Mouse (Mus musculus) thymus, adult 2 months (tissue): Measurements from ENCODE around the gene Hs6st3. TPM values are rescaled to one million over a fixed set of nuclear protein-coding genes. Genes with fewer than 3 reads are reported as not detected.

Experiments
- DNase-seq: peaks from one replicate; pipeline ENCODE4 v3.0.0; 2021
- H3K27ac ChIP-seq: fragments of 200-500 bp; 2 replicates; pipeline ENCODE4 v1.5.1; 2012; ENCODE audit warnings: low read length, control low read depth; ENCODE audit not compliant: control insufficient read depth, insufficient read depth
- H3K27me3 ChIP-seq: fragments of 200-500 bp; 2 replicates; pipeline ENCODE4 v1.6.1; 2012; ENCODE audit warnings: mild to moderate bottlenecking, low read length, moderate library complexity, mixed read lengths; ENCODE audit not compliant: control insufficient read depth, insufficient read depth
- H3K36me3 ChIP-seq: fragments of 200-500 bp; 2 replicates; pipeline ENCODE4 v1.6.1; 2012; ENCODE audit warnings: mild to moderate bottlenecking, low read length, moderate library complexity; ENCODE audit not compliant: control insufficient read depth, insufficient read depth
- H3K4me1 ChIP-seq: fragments of 200-500 bp; replicated peaks from 2 replicates; pipeline ENCODE4 v1.6.1; 2012; ENCODE audit warnings: low read length; ENCODE audit not compliant: control insufficient read depth, insufficient read depth
- H3K4me3 ChIP-seq: fragments of 200-500 bp; 2 replicates; pipeline ENCODE4 v1.5.1; 2012; ENCODE audit warnings: mild to moderate bottlenecking, low read length, control low read depth, moderate library complexity; ENCODE audit not compliant: control insufficient read depth, insufficient read depth
- CTCF ChIP-seq: fragments of 200-500 bp; IDR thresholded peaks from 2 replicates; pipeline ENCODE4 v1.5.1; 2012; ENCODE audit warnings: mild to moderate bottlenecking, control low read depth, low read length, moderate library complexity, borderline replicate concordance; ENCODE audit not compliant: control insufficient read depth, poor library complexity, insufficient read depth; ENCODE audit errors: extremely low read depth
- POLR2A ChIP-seq: fragments of 200-500 bp; IDR thresholded peaks from 2 replicates; pipeline ENCODE4 v1.6.1; 2012; ENCODE audit warnings: mild to moderate bottlenecking, low read length, control low read depth, moderate library complexity; ENCODE audit not compliant: control insufficient read depth, poor library complexity, insufficient read depth; ENCODE audit errors: extremely low read depth
- WGBS: fragments of 180-500 bp; shearing (Covaris S2); methylation state at CpG from one replicate; pipeline ENCODE4 v1.1.7; 2018; 5-methylcytosine and 5-hydroxymethylcytosine counted together
- polyA plus RNA-seq: library from polyadenylated mRNA; depleted of rRNA; stranded (reverse); fragments of >200 nt; gene quantifications from 2 replicates; pipeline ENCODE4 v1.2.3, GENCODE M21; 2012

The Hs6st3 gene
- polyA plus RNA-seq, 1 experiment = 0.05 TPM

- Histone ChIP-seq H3K27ac (no peak overlapping the region), H3K4me3 (no peak overlapping the region), H3K36me3 (no peaks in the 10 kb centered on the region), H3K4me1 (no peaks in the 10 kb centered on the region), H3K27me3 (no peaks in the 10 kb centered on the region)
- no peak for DNase-seq
- TF ChIP-seq CTCF (no peak), POLR2A (no peak)
- 73% methylated on average over 6 of the region's 6 CpGs for WGBS
Observed at GRCm38 (mm10) chr14:119112558-119112957, 25.6 kb upstream of the Hs6st3 start.

DNA sequence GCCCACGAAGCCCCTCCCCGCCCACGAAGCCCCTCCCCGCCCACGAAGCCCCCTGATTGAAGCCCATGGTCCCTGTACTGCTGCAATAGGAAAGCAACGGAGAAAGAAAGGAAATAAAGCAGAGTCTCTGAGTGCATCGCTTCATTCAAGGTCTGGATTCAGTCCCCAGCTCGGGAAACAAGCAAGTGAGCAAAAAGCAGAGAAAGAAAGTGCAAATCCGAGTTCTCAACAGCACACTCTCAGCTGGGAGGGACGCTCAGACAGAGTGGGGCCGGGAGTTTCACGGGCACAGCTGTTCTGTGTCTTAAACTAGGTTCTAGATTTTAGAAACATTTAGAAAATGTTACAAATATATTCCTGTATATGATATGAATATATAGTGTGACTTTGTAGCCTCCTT, 14.6 kb upstream of the Hs6st3 start:
- H3K4me3 ChIP-seq = no peak overlapping the region

DNA sequence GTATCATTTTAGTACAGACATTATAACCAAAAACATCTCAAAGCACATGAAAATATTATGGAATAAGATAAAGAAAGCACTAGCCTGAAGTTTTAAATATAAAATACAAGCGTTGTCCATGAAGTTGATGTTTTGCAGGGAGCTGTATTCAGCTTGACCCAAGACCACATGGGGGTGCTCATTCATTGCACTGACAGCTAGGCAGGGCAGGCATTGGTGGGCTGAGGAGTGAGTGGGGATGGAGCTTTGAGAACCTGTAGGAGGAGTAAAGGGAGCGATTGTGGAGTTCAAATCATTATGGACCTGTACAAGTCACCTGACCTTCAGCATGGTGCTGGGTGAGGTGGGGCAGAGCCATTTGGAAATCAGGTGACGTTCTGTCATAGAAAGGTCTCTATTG, 14.1 kb upstream of the Hs6st3 start:
- H3K27ac ChIP-seq = no peak overlapping the region
- no peaks in the 10 kb centered on the region for H3K4me1 ChIP-seq
- TF ChIP-seq CTCF = no peak
- TF ChIP-seq POLR2A = no peak
- no peaks in the 10 kb centered on the region for H3K27me3 ChIP-seq
- WGBS = 47% methylated on average over 3 of the region's 3 CpGs
- H3K4me3 ChIP-seq = no peak overlapping the region
- H3K36me3 ChIP-seq = no peaks in the 10 kb centered on the region
- no peak for DNase-seq

More for the DNA sequence above, 14.6 kb upstream of the Hs6st3 start:
- WGBS = 10% methylated on average over 12 of the region's 12 CpGs
- TF ChIP-seq POLR2A (no peak), CTCF (no peak)
- DNase-seq = no peak
- Histone ChIP-seq H3K4me1 (no peaks in the 10 kb centered on the region), H3K27me3 (no peaks in the 10 kb centered on the region), H3K27ac (no peak overlapping the region), H3K36me3 (no peaks in the 10 kb centered on the region)

GRCm38 (mm10) chr14:119125840-119126239, 12.3 kb upstream of the Hs6st3 start:
- WGBS = 91% methylated on average over 4 of the region's 4 CpGs
- Histone ChIP-seq H3K4me3 (no peak overlapping the region), H3K27me3 (no peaks in the 10 kb centered on the region), H3K4me1 (no peaks in the 10 kb centered on the region), H3K27ac (no peak overlapping the region), H3K36me3 (no peaks in the 10 kb centered on the region)
- TF ChIP-seq CTCF (no peak), POLR2A (no peak)
- no peak for DNase-seq

GRCm38 (mm10) chr14:119127330-119127729, 10.8 kb upstream of the Hs6st3 start:
- TF ChIP-seq CTCF (no peak), POLR2A (no peak)
- Histone ChIP-seq H3K4me3 (no peak overlapping the region), H3K4me1 (no peaks in the 10 kb centered on the region), H3K27ac (no peak overlapping the region), H3K36me3 (no peaks in the 10 kb centered on the region), H3K27me3 (no peaks in the 10 kb centered on the region)
- WGBS = 97% methylated on average over 2 of the region's 2 CpGs
- DNase-seq = no peak

DNA sequence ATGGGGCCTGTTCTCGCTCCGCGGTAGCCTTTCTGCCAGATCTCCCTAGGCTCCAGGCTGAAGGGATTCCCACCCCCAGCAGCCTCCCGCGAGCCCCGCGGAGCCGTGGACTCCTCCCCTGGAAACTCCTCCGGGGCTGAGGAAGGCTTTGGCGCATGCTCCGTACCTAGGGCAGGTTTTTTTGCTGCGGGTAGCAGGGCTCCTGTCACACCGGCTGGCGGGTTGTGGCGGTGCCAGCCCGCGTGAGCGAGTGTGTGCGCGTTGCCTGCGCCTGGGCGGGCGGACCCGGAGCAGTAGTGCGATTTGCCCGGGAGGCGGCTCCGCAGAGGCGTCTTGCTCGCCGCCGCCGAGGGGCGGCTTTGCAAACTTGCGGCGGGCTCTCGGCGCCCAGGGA, 632 bp upstream of the Hs6st3 start:
- Histone ChIP-seq H3K4me3 (0 out of 2 replicates have a peak overlapping the region, but pooled peaks have one; percentile 5), H3K27me3 (peaks cover 9% of the 10 kb centered on the region), H3K4me1 (no peaks in the 10 kb centered on the region), H3K36me3 (no peaks in the 10 kb centered on the region), H3K27ac (no peak overlapping the region)
- 2% methylated on average over 38 of the region's 38 CpGs for WGBS
- no peak for TF ChIP-seq POLR2A
- no peak for TF ChIP-seq CTCF
- no peak for DNase-seq

DNA sequence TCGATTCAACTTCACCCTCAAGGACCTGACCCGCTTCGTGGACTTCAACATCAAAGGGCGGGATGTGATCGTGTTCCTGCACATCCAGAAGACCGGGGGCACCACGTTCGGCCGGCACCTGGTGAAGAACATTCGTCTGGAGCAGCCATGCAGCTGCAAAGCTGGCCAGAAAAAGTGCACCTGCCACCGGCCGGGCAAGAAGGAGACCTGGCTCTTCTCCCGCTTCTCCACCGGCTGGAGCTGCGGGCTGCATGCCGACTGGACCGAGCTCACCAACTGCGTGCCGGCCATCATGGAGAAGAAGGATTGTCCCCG, 602 bp downstream of the Hs6st3 start:
- TF ChIP-seq CTCF = no peak
- TF ChIP-seq POLR2A = no peak
- H3K36me3 ChIP-seq = no peaks in the 10 kb centered on the region
- H3K4me3 ChIP-seq = no peak overlapping the region
- no peak overlapping the region for H3K27ac ChIP-seq
- no peak for DNase-seq
- H3K4me1 ChIP-seq = no peaks in the 10 kb centered on the region
- WGBS = 6% methylated on average over 20 of the region's 20 CpGs
- peaks cover 9% of the 10 kb centered on the region for H3K27me3 ChIP-seq
